Mouse (Mus musculus) stomach, embryonic 14.5 days (tissue): Measurements from ENCODE around the gene Apobec4. TPM values are rescaled to one million over a fixed set of nuclear protein-coding genes. Genes with fewer than 3 reads are reported as not detected.
A peak's percentile ranks its signal among the peaks of the same experiment; 100 is the strongest.

Source experiments
- ATAC-seq: fragments of 200-750 bp; cut with Nextera tagmentation; 2 replicates; pipeline ENCODE4 v1.8.0; 2017; ENCODE audit warnings: low read depth, moderate TSS enrichment; ENCODE audit not compliant: insufficient number of reproducible peaks, insufficient read depth, low FRiP score
- H3K27ac ChIP-seq: fragments of 300-500 bp; sonication (generic); 2 replicates; pipeline ENCODE4 v1.5.1; 2014; ENCODE audit warnings: mild to moderate bottlenecking, low read length, moderate library complexity, mixed read lengths
- H3K27me3 ChIP-seq: fragments of 300-500 bp; sonication (generic); 2 replicates; pipeline ENCODE4 v1.6.1; 2014; ENCODE audit warnings: low read length, control low read depth, mixed read lengths; ENCODE audit not compliant: control insufficient read depth, insufficient read depth
- H3K36me3 ChIP-seq: fragments of 300-500 bp; sonication (generic); 2 replicates; pipeline ENCODE4 v1.6.1; 2014; ENCODE audit warnings: mild to moderate bottlenecking, control low read depth, low read length, moderate library complexity, mixed read lengths; ENCODE audit not compliant: control insufficient read depth, insufficient read depth
- H3K4me1 ChIP-seq: fragments of 300-500 bp; sonication (generic); 2 replicates; pipeline ENCODE4 v1.6.1; 2014; ENCODE audit warnings: low read length, control low read depth, mixed read lengths; ENCODE audit not compliant: control insufficient read depth, insufficient read depth
- H3K4me2 ChIP-seq: fragments of 300-500 bp; sonication (generic); replicated peaks from 2 replicates; pipeline ENCODE4 v1.6.1; 2014; ENCODE audit warnings: low read depth, low read length, control low read depth
- H3K4me3 ChIP-seq: fragments of 300-500 bp; sonication (generic); 2 replicates; pipeline ENCODE4 v1.5.1; 2014; ENCODE audit warnings: low read depth, low read length, control low read depth
- H3K9ac ChIP-seq: fragments of 300-500 bp; sonication (generic); replicated peaks from 2 replicates; pipeline ENCODE4 v1.6.1; 2014; ENCODE audit warnings: low read depth, mild to moderate bottlenecking, control low read depth, low read length, moderate library complexity, mixed read lengths
- H3K9me3 ChIP-seq: fragments of 300-500 bp; sonication (generic); 2 replicates; pipeline ENCODE4 v1.6.1; 2016; ENCODE audit warnings: low read depth, low read length, control low read depth; ENCODE audit not compliant: control insufficient read depth
- WGBS: fragments of 180-500 bp; shearing (Covaris S2); extraction: QIAGEN DNeasy Blood & Tissue Kit; methylation state at CpG from one replicate; pipeline ENCODE4 v1.1.7; 2014; 5-methylcytosine and 5-hydroxymethylcytosine counted together
- polyA plus RNA-seq: library from polyadenylated mRNA; unstranded; fragments of >200 nt; fragmentation: Nextera tagmentation; extraction: Ambion mirVana; gene quantifications from 2 replicates; pipeline ENCODE4 v1.2.1, GENCODE M21; 2014

Gene Apobec4
- not detected in 2 replicates for polyA plus RNA-seq

DNA sequence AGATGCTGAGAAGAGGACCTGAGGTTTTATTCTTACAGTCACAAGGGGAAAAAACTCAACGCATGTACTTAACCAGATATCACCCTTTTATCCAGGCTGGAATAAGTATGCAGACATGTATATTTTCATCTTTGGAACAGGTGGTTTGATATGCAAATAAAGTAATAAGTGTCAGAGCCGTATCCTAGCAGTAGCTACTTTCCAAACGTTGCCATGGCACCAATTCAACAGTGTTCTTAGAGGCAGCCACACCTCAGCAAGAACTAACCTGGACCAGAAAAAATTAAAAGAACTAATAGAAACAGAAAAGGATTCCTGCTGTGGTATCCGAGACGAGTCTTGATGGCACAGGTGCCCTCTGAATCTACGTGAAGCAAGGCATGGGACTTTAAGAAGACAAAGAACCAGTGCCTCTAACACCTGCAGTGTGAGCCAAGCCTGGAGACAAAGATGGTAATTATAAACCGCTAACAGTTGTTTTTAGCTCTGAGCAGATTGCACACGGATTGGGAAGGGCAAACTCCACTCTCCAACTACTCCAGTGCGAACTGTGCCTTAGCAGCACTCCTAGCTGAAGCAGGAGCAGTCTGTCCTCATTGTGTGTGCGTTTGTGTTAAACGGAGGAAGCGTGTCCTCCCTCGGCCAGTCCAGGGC is at the start of gene Apobec4:
Apobec4 (plus strand) TSS at position 240 of the 654 bp plus-strand sequence.
- no peak within 1 kb of the TSS for H3K4me3 ChIP-seq
- 69% methylated on average over 13 of the region's 13 CpGs for WGBS
- no peaks in the 10 kb centered on the region for H3K9me3 ChIP-seq
- no peak within 1 kb of the TSS for H3K9ac ChIP-seq
- ATAC-seq: no peak
- no peak within 1 kb of the TSS for H3K27ac ChIP-seq
- H3K4me1 ChIP-seq: no peaks in the 10 kb centered on the region
- no peaks in the 10 kb centered on the region for H3K36me3 ChIP-seq
- H3K27me3 ChIP-seq: no peaks in the 10 kb centered on the region
- H3K4me2 ChIP-seq: no peak within 1 kb of the TSS

DNA sequence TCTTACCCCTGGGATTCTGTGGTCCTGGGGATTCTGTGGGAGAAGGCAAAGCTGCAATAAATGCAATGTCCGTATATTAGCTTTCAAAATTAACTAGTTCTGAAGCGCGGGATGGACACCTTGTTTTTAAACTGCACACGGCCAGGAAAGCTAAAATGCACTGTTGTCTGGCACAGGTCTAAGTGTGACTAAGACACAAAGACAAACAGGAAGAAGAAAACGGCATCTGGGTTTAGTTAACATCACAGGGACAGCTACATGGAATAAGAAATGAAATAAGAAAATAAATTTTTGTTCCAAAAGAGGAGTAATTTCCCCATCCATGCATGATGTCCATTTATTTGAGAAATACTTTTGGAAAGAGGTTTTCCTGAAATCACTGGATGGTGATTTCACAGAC is 49.3 kb upstream of the Apobec4 start:
- WGBS: 88% methylated on average over 5 of the region's 5 CpGs

DNA sequence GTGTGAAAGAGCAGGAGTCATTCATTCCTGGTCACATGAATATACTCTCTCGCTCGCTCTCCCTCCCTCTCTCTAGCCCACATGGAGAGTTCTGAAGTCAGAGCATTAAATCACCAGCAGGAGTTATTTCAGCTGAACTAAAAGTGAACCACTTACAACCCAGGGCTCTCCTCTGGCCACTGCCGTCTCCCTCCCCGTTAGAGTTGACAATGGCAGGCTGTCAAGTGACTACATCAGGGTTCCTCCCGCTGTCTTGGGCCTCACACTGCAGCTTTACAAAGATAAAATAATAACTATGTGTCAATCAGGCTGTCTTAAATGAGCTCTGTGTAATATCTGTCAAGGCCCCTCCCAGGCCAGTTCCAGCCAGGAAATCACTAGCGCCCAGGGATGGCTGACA is 47.4 kb upstream of the Apobec4 start:
- 35% methylated on average over 6 of the region's 6 CpGs for WGBS
- H3K4me2 ChIP-seq: no peak overlapping the region
- no peaks in the 10 kb centered on the region for H3K9me3 ChIP-seq
- ATAC-seq: no peak; the same call in 1 of the 2 replicates
- no peaks in the 10 kb centered on the region for H3K4me1 ChIP-seq
- no peak overlapping the region for H3K27ac ChIP-seq
- no peaks in the 10 kb centered on the region for H3K27me3 ChIP-seq
- no peak overlapping the region for H3K4me3 ChIP-seq
- H3K9ac ChIP-seq: no peak overlapping the region
- H3K36me3 ChIP-seq: no peaks in the 10 kb centered on the region

More for the DNA sequence above, 49.3 kb upstream of the Apobec4 start:
- no peak for ATAC-seq
- no peaks in the 10 kb centered on the region for H3K4me1 ChIP-seq
- H3K4me2 ChIP-seq: no peak overlapping the region
- H3K36me3 ChIP-seq: no peaks in the 10 kb centered on the region
- no peak overlapping the region for H3K9ac ChIP-seq
- H3K9me3 ChIP-seq: no peaks in the 10 kb centered on the region
- H3K27ac ChIP-seq: no peak overlapping the region
- no peak overlapping the region for H3K4me3 ChIP-seq
- H3K27me3 ChIP-seq: no peaks in the 10 kb centered on the region

DNA sequence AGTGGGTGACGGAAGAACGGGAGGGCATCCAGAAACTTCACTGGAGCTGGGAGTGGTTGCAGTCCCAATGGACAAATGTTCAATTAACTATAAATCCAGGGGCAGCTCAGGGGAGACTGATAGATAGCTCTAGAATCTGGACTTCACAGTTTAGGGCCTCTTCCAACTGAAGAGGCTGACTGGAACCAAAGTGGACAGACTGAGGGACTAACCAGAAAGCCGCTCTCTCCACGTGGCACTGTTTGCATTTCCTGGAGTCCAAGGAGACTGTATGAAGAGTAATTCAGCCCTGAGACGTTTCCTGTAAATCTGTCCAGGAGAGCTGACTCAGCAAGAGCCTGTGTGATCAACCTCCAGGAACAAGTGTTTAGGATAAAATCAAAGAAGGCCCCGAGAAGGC is 46.4 kb upstream of the Apobec4 start:
- no peaks in the 10 kb centered on the region for H3K4me1 ChIP-seq
- 39% methylated on average over 6 of the region's 6 CpGs for WGBS
- ATAC-seq: no peak

DNA sequence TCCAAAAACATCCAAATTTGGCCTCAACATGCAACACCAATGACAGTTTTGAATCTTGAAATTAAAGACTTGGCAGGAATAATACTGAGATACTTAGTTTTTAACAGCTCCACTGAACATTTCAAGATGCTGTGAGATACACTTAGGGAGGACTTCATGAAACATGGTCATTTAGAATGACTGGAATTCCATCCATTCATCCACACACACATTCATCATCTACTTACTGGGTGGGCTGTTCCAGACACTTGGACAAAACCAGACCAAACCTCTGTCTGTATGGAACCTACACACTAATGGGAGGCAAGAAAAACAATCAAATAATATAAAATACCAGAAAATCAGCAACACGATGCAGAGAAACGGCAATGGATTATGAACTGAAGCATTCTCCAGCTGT is 42.8 kb upstream of the Apobec4 start:
- no peak for ATAC-seq
- H3K27ac ChIP-seq: no peak overlapping the region
- 65% methylated on average over 2 of the region's 2 CpGs for whole genome bisulfite sequencing
- no peak overlapping the region for H3K4me2 ChIP-seq
- H3K36me3 ChIP-seq: no peaks in the 10 kb centered on the region
- H3K4me1 ChIP-seq: no peaks in the 10 kb centered on the region
- no peak overlapping the region for H3K9ac ChIP-seq
- no peaks in the 10 kb centered on the region for H3K9me3 ChIP-seq
- H3K4me3 ChIP-seq: no peak overlapping the region
- no peaks in the 10 kb centered on the region for H3K27me3 ChIP-seq

More for the DNA sequence above, 46.4 kb upstream of the Apobec4 start:
- Histone ChIP-seq H3K27me3 (no peaks in the 10 kb centered on the region), H3K36me3 (no peaks in the 10 kb centered on the region), H3K9me3 (no peaks in the 10 kb centered on the region), H3K4me2 (no peak overlapping the region), H3K9ac (no peak overlapping the region), H3K27ac (no peak overlapping the region), H3K4me3 (no peak overlapping the region)

DNA sequence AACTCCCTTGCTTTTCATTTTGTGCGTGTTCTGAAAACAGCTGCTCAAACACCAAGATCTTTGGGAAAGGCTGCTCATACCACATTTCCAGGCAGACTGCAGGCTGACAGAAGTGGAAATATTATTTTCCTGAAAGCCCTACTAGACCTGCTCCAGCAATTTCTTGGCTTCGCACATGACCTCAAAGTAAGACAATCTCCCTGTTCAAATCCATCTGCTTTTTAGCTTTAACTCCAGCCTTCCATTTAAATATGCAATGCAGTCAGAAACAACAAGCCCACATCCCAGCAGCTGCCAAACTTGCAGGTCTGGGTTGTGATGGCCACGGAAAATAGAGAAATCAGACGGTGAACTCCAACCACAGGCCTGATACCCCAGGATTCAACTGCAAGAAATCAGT is 39.3 kb upstream of the Apobec4 start:
- Histone ChIP-seq H3K27ac (peak overlapping the region; percentile 15; the same call in 1 of the 2 replicates), H3K4me3 (no peak overlapping the region), H3K4me1 (no peaks in the 10 kb centered on the region), H3K27me3 (no peaks in the 10 kb centered on the region), H3K36me3 (no peaks in the 10 kb centered on the region), H3K4me2 (no peak overlapping the region), H3K9me3 (no peaks in the 10 kb centered on the region), H3K9ac (no peak overlapping the region)
- 76% methylated on average over 4 of the region's 4 CpGs for WGBS
- no peak for ATAC-seq

DNA sequence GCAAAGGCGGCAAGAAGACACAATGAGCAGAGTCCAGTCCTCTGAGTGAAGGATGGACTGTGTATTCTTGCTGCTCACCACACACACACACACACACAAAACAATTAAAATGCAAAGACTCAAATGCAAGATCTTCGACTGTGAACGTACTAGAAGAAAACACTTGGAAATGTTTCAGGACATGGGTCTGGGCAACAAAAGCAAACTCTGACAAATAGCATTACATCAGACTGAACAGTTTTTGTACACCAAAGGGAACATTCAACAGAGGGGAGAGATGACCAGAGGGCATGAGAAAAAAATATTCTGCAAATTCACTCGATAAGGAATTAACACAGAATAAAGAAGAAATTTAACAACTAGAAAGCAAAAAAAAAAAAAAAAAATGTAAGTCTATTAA is 36.4 kb upstream of the Apobec4 start:
- no peaks in the 10 kb centered on the region for H3K27me3 ChIP-seq
- H3K4me1 ChIP-seq: 0 out of 2 replicates have a peak, but pooled peaks cover 6% of the 10 kb centered on the region
- H3K4me2 ChIP-seq: no peak overlapping the region
- no peaks in the 10 kb centered on the region for H3K9me3 ChIP-seq
- WGBS: 87% methylated on average over 4 of the region's 4 CpGs
- no peak overlapping the region for H3K4me3 ChIP-seq
- no peaks in the 10 kb centered on the region for H3K36me3 ChIP-seq
- no peak for ATAC-seq
- no peak overlapping the region for H3K27ac ChIP-seq
- no peak overlapping the region for H3K9ac ChIP-seq

DNA sequence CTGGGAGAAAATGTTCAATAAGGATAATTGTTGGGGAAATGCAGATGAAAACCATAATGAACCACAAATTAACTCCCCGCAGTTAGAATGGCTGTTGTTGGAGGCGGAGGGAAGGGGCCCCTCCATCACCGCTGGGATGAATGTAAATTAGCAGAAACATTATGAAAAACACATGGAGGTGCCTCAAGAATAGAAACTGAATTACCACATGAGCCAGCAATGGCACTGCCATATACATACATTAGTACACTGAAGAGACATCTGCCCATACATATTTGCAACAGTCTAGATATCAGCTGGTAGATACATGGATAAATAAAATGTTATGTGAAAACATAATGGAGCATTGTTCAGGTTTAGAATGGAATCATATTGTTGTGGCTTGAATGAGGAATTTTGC is 35.9 kb upstream of the Apobec4 start:
- no peak for ATAC-seq
- H3K36me3 ChIP-seq: no peaks in the 10 kb centered on the region

DNA sequence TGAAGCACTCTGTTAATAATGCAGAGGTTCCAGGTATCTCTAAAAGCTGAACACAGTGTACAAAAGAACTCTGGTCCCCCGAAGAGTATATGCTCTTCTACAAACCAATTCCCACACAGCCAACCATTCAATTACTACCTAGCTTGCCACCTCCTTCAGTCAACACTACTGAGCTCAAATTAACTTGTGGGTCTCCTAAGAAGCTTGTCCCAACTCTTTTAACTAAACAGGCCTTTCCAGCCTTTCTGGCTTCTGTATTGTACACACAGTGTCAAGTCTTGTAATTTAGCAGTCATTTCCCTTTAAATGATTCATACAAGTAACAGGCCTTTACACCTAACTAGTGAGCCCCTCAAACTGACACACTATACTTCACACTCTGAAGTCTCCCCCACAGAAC is 33.0 kb upstream of the Apobec4 start:
- Histone ChIP-seq H3K4me1 (0 out of 2 replicates have a peak, but pooled peaks cover 6% of the 10 kb centered on the region), H3K27me3 (no peaks in the 10 kb centered on the region), H3K36me3 (no peaks in the 10 kb centered on the region), H3K4me3 (no peak overlapping the region), H3K27ac (peak overlapping the region; percentile 40), H3K9ac (no peak overlapping the region), H3K9me3 (no peaks in the 10 kb centered on the region; the same call in 1 of the 2 replicates), H3K4me2 (no peak overlapping the region)
- peak; percentile 49; the same call in 1 of the 2 replicates for ATAC-seq
- 65% methylated on average over 1 of the region's 1 CpGs for WGBS

More for the DNA sequence above, 35.9 kb upstream of the Apobec4 start:
- Histone ChIP-seq H3K27ac (no peak overlapping the region), H3K9ac (no peak overlapping the region), H3K4me2 (no peak overlapping the region), H3K4me1 (0 out of 2 replicates have a peak, but pooled peaks cover 6% of the 10 kb centered on the region), H3K4me3 (no peak overlapping the region), H3K9me3 (no peaks in the 10 kb centered on the region), H3K27me3 (no peaks in the 10 kb centered on the region)
- WGBS: 91% methylated on average over 3 of the region's 3 CpGs
